Mouse (Mus musculus): ENCODE measurements around the gene Zfp324. TPM values are rescaled to one million over a fixed set of nuclear protein-coding genes. Genes with fewer than 3 reads are reported as not detected.

Gene Zfp324
- polyA plus RNA-seq, 1 experiment from 2014 or later: 9.8 TPM

GRCm38 (mm10) chr7:12958948-12959347 is 6.7 kb upstream of the Zfp324 start:
- Histone ChIP-seq H3K27me3 (ENCODE audit: control insufficient read depth, insufficient read depth, low read length) (no peaks in the 10 kb centered on the region), H3K4me3 (ENCODE audit: low read depth, low read length) (no peak overlapping the region), H3K27ac (ENCODE audit: low read depth, low read length) (no peak overlapping the region), H3K4me2 (ENCODE audit: low read depth) (no peak overlapping the region), H3K9ac (ENCODE audit: low read length) (no peak overlapping the region), H3K9me3 (ENCODE audit: control insufficient read depth, low read length) (no peaks in the 10 kb centered on the region), H3K36me3 (ENCODE audit: control insufficient read depth, insufficient read depth, low read length) (no peaks in the 10 kb centered on the region), H3K4me1 (ENCODE audit: control insufficient read depth, insufficient read depth, low read length) (0 out of 2 replicates have a peak, but pooled peaks cover 5% of the 10 kb centered on the region)
- WGBS: 80% methylated on average over 4 of the region's 4 CpGs
- no peak for DNase-seq (ENCODE audit: low spot score)
- ATAC-seq (ENCODE audit: insufficient read depth, low FRiP score, low TSS enrichment): no peak

- Histone ChIP-seq H3K9ac (ENCODE audit: low read length) (no peak overlapping the region), H3K4me2 (ENCODE audit: low read depth) (no peak overlapping the region), H3K27ac (ENCODE audit: low read depth, low read length) (no peak overlapping the region), H3K36me3 (ENCODE audit: control insufficient read depth, insufficient read depth, low read length) (no peaks in the 10 kb centered on the region), H3K4me1 (ENCODE audit: control insufficient read depth, insufficient read depth, low read length) (0 out of 2 replicates have a peak, but pooled peaks cover 5% of the 10 kb centered on the region), H3K4me3 (ENCODE audit: low read depth, low read length) (no peak overlapping the region), H3K9me3 (ENCODE audit: control insufficient read depth, low read length) (no peaks in the 10 kb centered on the region), H3K27me3 (ENCODE audit: control insufficient read depth, insufficient read depth, low read length) (no peaks in the 10 kb centered on the region)
- DNase-seq (ENCODE audit: low spot score) (no peak), ATAC-seq (ENCODE audit: insufficient read depth, low FRiP score, low TSS enrichment) (no peak)
- WGBS: 19% methylated on average over 4 of the region's 4 CpGs
Observed at GRCm38 (mm10) chr7:12959718-12960117, 5.9 kb upstream of the Zfp324 start.

- no peaks in the 10 kb centered on the region for H3K9me3 ChIP-seq (ENCODE audit: control insufficient read depth, low read length)
- H3K4me3 ChIP-seq (ENCODE audit: low read depth, low read length): peak overlapping the region; percentile 47
- ATAC-seq (ENCODE audit: insufficient read depth, low FRiP score, low TSS enrichment) (peak; percentile 77), DNase-seq (ENCODE audit: low spot score) (peak; percentile 76)
- no peaks in the 10 kb centered on the region for H3K36me3 ChIP-seq (ENCODE audit: control insufficient read depth, insufficient read depth, low read length)
- H3K27me3 ChIP-seq (ENCODE audit: control insufficient read depth, insufficient read depth, low read length): no peaks in the 10 kb centered on the region
- WGBS: 4% methylated on average over 29 of the region's 29 CpGs
- peak overlapping the region; percentile 66 for H3K4me2 ChIP-seq (ENCODE audit: low read depth)
- peaks cover 12% of the 10 kb centered on the region for H3K4me1 ChIP-seq (ENCODE audit: control insufficient read depth, insufficient read depth, low read length)
- H3K9ac ChIP-seq (ENCODE audit: low read length): peak overlapping the region; percentile 61
- peak overlapping the region; percentile 42; the same call in 1 of the 2 replicates for H3K27ac ChIP-seq (ENCODE audit: low read depth, low read length)
Observed at GRCm38 (mm10) chr7:12961511-12962141, 4.0 kb upstream of the Zfp324 start.

GRCm38 (mm10) chr7:12966104-12966845 is 637 bp downstream of the Zfp324 start:
- peak overlapping the region; percentile 69 for H3K27ac ChIP-seq (ENCODE audit: low read depth, low read length)
- ATAC-seq (ENCODE audit: insufficient read depth, low FRiP score, low TSS enrichment): peak; percentile 42
- no peaks in the 10 kb centered on the region for H3K27me3 ChIP-seq (ENCODE audit: control insufficient read depth, insufficient read depth, low read length)
- H3K9ac ChIP-seq (ENCODE audit: low read length): peak overlapping the region; percentile 79
- no peaks in the 10 kb centered on the region for H3K9me3 ChIP-seq (ENCODE audit: control insufficient read depth, low read length)
- H3K4me1 ChIP-seq (ENCODE audit: control insufficient read depth, insufficient read depth, low read length): peaks cover 17% of the 10 kb centered on the region
- H3K36me3 ChIP-seq (ENCODE audit: control insufficient read depth, insufficient read depth, low read length): peaks cover 6% of the 10 kb centered on the region
- H3K4me3 ChIP-seq (ENCODE audit: low read depth, low read length): peak overlapping the region; percentile 70
- H3K4me2 ChIP-seq (ENCODE audit: low read depth): peak overlapping the region; percentile 96
- 1% methylated on average over 25 of the region's 29 CpGs for WGBS
- DNase-seq (ENCODE audit: low spot score): peak; percentile 52

- H3K9me3 ChIP-seq (ENCODE audit: control insufficient read depth, low read length): no peaks in the 10 kb centered on the region
- no peak overlapping the region for H3K4me3 ChIP-seq (ENCODE audit: low read depth, low read length)
- ATAC-seq (ENCODE audit: insufficient read depth, low FRiP score, low TSS enrichment): no peak
- no peak overlapping the region for H3K27ac ChIP-seq (ENCODE audit: low read depth, low read length)
- no peaks in the 10 kb centered on the region for H3K27me3 ChIP-seq (ENCODE audit: control insufficient read depth, insufficient read depth, low read length)
- peaks cover 10% of the 10 kb centered on the region for H3K4me1 ChIP-seq (ENCODE audit: control insufficient read depth, insufficient read depth, low read length)
- WGBS: 96% methylated on average over 25 of the region's 25 CpGs
- H3K36me3 ChIP-seq (ENCODE audit: control insufficient read depth, insufficient read depth, low read length): peaks cover 10% of the 10 kb centered on the region
- no peak overlapping the region for H3K9ac ChIP-seq (ENCODE audit: low read length)
- no peak for DNase-seq (ENCODE audit: low spot score)
- no peak overlapping the region for H3K4me2 ChIP-seq (ENCODE audit: low read depth)
Observed at GRCm38 (mm10) chr7:12970906-12971305, 5.3 kb downstream of the Zfp324 start.

GRCm38 (mm10) chr7:12977682-12978389 is 12.2 kb downstream of the Zfp324 start, which contains the start of gene Zfp446:
TSS of gene Zfp446 (plus strand) at chr7:12977848.
- H3K27ac ChIP-seq (ENCODE audit: low read depth, low read length): peak within 1 kb of the TSS; percentile 76
- DNase-seq (ENCODE audit: low spot score) (peak; percentile 97), ATAC-seq (ENCODE audit: insufficient read depth, low FRiP score, low TSS enrichment) (peak; percentile 100)
- H3K27me3 ChIP-seq (ENCODE audit: control insufficient read depth, insufficient read depth, low read length): no peaks in the 10 kb centered on the region
- H3K9ac ChIP-seq (ENCODE audit: low read length): peak within 1 kb of the TSS; percentile 72
- H3K4me2 ChIP-seq (ENCODE audit: low read depth): peak within 1 kb of the TSS; percentile 80
- no peaks in the 10 kb centered on the region for H3K36me3 ChIP-seq (ENCODE audit: control insufficient read depth, insufficient read depth, low read length)
- WGBS: 0% methylated on average over 49 of the region's 49 CpGs
- H3K9me3 ChIP-seq (ENCODE audit: control insufficient read depth, low read length): no peaks in the 10 kb centered on the region
- peak within 1 kb of the TSS; percentile 51 for H3K4me3 ChIP-seq (ENCODE audit: low read depth, low read length)
- H3K4me1 ChIP-seq (ENCODE audit: control insufficient read depth, insufficient read depth, low read length): peaks cover 8% of the 10 kb centered on the region; the same call in 1 of the 2 replicates

- no peak for ATAC-seq (ENCODE audit: insufficient read depth, low FRiP score, low TSS enrichment)
- H3K27me3 ChIP-seq (ENCODE audit: control insufficient read depth, insufficient read depth, low read length): no peaks in the 10 kb centered on the region
- 87% methylated on average over 18 of the region's 18 CpGs for WGBS
- H3K27ac ChIP-seq (ENCODE audit: low read depth, low read length): no peak overlapping the region
- no peaks in the 10 kb centered on the region for H3K36me3 ChIP-seq (ENCODE audit: control insufficient read depth, insufficient read depth, low read length)
- H3K4me2 ChIP-seq (ENCODE audit: low read depth): peak overlapping the region; percentile 80
- DNase-seq (ENCODE audit: low spot score): no peak
- H3K4me3 ChIP-seq (ENCODE audit: low read depth, low read length): peak overlapping the region; percentile 51; the same call in 1 of the 2 replicates
- H3K9ac ChIP-seq (ENCODE audit: low read length): no peak overlapping the region
- H3K4me1 ChIP-seq (ENCODE audit: control insufficient read depth, insufficient read depth, low read length): peaks cover 8% of the 10 kb centered on the region; the same call in 1 of the 2 replicates
- no peaks in the 10 kb centered on the region for H3K9me3 ChIP-seq (ENCODE audit: control insufficient read depth, low read length)
Observed at GRCm38 (mm10) chr7:12978931-12979722, 13.5 kb downstream of the Zfp324 start.

- Histone ChIP-seq H3K36me3 (ENCODE audit: control insufficient read depth, insufficient read depth, low read length) (no peaks in the 10 kb centered on the region), H3K4me1 (ENCODE audit: control insufficient read depth, insufficient read depth, low read length) (peaks cover 8% of the 10 kb centered on the region; the same call in 1 of the 2 replicates), H3K4me3 (ENCODE audit: low read depth, low read length) (no peak overlapping the region), H3K4me2 (ENCODE audit: low read depth) (no peak overlapping the region), H3K9ac (ENCODE audit: low read length) (no peak overlapping the region), H3K27me3 (ENCODE audit: control insufficient read depth, insufficient read depth, low read length) (no peaks in the 10 kb centered on the region), H3K9me3 (ENCODE audit: control insufficient read depth, low read length) (no peaks in the 10 kb centered on the region), H3K27ac (ENCODE audit: low read depth, low read length) (no peak overlapping the region)
- ATAC-seq (ENCODE audit: insufficient read depth, low FRiP score, low TSS enrichment): no peak
- 54% methylated on average over 6 of the region's 6 CpGs for WGBS
- DNase-seq (ENCODE audit: low spot score): no peak
Observed at GRCm38 (mm10) chr7:12979776-12980175, 14.1 kb downstream of the Zfp324 start.
